Mouse (Mus musculus) 3134 (cell line): ENCODE data around the gene Wdr35.
"Not testable (repeated sequence)": the region's sequence is repeated elsewhere in the genome, so short reads cannot be mapped to it uniquely, and the experiment has no call there.

Source experiments
- DNase-seq: peaks from one replicate; pipeline ENCODE4 v3.0.0-alpha.2; 2011; ENCODE audit warnings: low spot score; ENCODE audit not compliant: insufficient read length; ENCODE audit errors: extremely low read depth

The Wdr35 gene

GRCm38 (mm10) chr12:8973820-8974465, at the start of gene Wdr35:
Gene Wdr35 (plus strand): TSS chr12:8973892.
- DNase-seq, result peak; percentile 87

DNA sequence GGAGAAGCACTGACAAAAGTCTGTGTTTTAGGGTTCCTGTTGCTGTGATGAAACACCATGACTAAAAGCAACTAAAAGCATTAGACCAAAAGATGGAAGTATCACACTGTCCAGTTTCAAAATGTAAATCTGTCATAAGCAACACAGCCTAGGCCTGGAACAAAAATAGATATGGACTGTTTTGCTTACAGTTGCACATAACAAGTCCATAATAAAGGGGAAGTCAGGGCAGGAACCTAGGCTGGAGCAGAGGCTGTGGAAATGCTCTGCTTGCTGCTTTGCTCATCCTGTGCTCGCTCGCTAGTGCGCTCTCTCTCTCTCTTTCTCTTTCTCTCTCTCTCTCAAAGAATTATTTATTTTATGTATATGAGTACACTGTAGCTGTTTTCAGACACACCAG, 46.0 kb upstream of the Wdr35 start:
- DNase-seq, result no peak

DNA sequence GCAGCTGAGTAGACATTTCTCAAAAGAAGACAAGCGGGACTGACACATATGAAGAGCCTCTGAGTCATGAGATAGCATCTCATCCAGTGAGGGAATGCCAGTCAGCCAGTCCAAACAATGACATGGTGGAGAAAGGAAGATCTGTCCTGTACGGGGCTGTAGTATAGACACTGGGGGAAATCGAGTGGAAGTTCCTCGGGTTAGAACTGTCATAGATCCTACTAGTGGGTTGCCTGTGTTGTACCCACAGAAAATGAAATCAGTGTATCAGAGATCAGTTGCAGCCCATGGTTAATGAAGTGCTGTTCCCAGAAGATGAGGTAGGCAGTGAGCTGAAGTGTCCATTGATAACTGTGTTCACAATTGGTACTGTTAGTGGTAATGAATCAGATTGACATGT, 44.9 kb upstream of the Wdr35 start:
- no peak for DNase-seq

GRCm38 (mm10) chr12:8931083-8931482, 42.6 kb upstream of the Wdr35 start:
- DNase-seq, result no peak

- DNase-seq, result peak; percentile 20
Observed at GRCm38 (mm10) chr12:8935349-8935748, 38.3 kb upstream of the Wdr35 start.

DNA sequence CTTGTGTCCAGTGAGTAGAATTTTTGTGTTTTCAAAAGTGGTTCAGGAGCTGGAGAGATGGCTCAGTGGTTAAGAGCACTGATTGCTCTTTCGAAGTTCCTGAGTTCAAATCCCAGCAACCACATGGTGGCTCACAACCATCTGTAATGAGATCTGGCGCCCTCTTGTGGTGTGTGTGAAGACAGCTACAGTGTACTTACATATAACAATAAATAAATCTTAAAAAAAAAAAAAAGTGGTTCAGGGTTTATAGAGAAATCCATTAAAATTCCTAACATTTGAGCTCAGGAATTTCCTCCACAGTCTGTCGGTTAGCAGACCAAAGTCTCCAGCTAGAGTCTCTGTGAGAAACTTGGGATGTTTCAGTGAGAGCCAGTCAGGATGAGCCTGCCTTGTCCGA, 37.5 kb upstream of the Wdr35 start:
- DNase-seq, result not testable (repeated sequence)

GRCm38 (mm10) chr12:8939490-8939889, 34.2 kb upstream of the Wdr35 start:
- DNase-seq, result no peak

DNA sequence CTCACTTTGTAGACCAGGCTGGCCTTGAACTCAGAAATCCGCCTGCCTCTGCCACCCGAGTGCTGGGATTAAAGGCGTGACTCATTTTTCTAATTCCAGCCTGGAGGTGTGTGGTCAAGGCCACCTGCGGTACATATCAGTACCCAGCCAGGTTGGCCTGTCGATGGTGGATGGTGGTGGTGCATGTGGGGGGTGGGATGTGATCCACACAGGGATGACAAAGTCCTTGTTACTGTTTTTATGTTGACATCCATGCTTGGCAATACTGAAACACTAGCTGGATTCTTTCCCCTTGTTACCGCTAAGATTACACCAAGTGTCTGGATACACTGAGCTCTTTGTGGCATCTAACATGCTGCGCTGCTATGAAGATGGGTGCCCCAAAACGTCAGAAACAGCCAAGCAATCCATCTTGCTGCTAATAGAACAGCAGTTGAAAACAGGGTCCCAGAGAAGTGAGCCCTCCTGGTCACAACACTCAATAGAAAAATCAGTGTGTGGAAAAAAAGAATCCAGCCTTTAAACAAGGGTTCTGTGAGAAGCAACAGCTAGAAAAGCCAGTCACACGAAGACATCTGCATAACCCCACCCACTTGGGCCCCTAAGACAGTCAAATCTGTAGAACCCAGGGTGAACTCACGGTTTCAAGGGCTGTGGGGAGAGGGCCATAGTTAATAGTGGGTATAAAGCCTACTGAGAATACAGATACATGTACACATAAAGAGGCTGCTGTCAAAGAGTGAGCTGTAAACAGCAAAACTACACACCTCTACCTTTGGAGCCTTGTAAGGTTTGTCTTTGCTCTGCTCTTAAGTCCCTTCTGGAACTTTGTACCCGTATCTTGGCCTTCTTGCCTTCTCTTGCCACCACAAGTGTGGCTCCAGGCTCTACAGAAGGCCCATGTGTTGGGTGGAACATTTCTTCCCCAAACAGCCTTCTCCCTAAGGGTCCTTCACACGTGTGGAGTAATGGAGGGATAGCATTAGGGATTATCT, 33.4 kb upstream of the Wdr35 start:
- no peak for DNase-seq

- DNase-seq, result no peak
Observed at GRCm38 (mm10) chr12:8941131-8941615, 32.5 kb upstream of the Wdr35 start.

GRCm38 (mm10) chr12:8941699-8942392, 31.8 kb upstream of the Wdr35 start:
- no peak for DNase-seq

DNA sequence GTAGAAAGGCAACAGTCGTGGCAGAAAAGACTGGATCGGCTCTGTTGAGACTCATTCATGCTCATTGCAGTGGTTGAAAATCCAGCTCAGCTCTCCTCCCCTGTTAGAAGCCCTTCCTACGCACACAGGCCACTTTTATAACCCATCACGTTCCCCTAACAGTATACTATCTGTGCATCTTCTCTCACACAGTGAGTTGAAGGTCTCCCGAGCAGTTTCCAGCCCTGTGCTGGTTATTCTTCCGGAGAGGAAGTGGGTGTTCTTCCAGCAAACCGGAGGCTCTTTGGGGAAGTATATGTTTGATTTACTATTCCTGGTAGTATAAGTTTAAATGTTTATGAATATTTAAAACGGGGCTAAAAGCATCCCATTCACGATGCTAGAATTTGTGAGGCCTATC, 26.5 kb upstream of the Wdr35 start:
- DNase-seq, result no peak

- peak; percentile 77 for DNase-seq
Observed at GRCm38 (mm10) chr12:8947714-8948464, 25.8 kb upstream of the Wdr35 start, which contains the start of gene Matn3. Gene Matn3 (plus strand): TSS chr12:8947929.

- no peak for DNase-seq
Observed at GRCm38 (mm10) chr12:8953136-8953535, 20.6 kb upstream of the Wdr35 start.

DNA sequence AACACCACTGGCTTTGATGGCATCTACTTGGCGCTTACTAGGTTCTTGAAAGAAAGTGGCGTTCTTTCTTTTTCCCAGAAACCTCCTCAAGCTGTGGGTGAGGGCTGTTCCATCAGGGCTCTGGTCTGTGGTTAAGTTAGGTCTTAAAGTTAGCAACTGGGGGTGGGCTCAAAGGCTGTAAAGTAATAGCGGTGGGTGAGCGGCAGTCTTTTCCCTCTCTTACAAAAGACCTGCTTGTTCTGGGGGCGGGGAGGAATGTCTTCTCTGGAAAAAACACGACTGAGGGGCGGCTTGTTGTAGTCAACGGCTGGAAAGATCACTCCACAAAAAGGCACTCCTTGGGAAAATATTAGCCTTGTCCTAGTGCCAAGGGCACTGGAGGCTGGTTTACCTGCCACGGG, 19.5 kb upstream of the Wdr35 start:
- no peak for DNase-seq

DNA sequence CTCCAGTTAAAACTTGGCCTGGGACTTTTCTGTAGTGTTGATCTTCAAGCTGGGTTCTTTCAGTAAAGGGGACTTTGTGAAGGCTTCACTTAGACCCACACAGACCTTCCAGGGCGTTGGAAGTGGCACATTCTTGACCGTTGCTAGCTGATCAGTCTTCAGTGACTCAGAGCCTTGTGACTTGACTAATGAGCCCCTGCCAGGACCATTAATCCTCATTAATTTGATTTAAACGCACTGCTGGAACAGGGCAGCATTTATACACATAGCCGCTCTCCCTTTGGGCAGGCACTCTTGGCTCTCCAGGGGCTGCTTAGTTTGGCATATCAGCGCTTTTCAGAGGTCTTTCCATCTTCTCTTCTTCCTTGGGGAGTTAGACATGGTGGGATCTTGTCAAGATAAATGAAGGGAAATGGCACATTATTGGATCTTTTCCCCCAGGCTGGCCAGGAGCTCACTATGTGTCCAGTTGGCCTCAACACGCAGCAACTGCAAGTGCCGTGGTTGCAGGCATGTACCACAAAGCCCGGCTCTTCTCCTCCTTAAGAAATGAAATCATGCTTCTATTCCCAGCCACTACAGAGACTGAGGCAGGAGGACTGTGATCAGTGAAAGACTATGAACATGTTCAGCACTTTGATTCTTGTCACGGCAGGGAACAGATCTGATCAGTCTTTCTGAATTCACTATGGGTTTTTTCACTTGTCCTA, 11.9 kb upstream of the Wdr35 start:
- no peak for DNase-seq

GRCm38 (mm10) chr12:8969828-8970227, 3.9 kb upstream of the Wdr35 start:
- peak; percentile 84 for DNase-seq

DNA sequence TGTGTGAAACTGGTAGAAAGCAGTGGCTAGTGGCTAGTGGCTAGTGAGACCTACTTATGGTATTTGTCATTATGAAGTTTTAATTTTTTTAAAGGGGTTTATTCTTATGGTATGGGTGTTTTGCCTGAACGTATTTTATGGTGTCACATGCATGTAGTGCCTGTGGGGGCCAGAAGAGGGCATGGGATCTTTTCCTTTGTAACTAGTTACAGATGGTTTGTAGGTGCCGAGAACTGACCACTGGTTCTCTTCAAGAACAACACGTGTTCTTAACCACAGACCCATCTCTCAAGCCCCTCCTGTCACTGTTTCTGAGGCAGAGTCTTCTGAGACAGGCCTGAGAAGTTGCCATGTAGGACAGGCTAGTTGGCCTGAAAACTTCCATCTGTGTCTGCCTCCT, 1.4 kb downstream of the Wdr35 start:
- no peak for DNase-seq

DNA sequence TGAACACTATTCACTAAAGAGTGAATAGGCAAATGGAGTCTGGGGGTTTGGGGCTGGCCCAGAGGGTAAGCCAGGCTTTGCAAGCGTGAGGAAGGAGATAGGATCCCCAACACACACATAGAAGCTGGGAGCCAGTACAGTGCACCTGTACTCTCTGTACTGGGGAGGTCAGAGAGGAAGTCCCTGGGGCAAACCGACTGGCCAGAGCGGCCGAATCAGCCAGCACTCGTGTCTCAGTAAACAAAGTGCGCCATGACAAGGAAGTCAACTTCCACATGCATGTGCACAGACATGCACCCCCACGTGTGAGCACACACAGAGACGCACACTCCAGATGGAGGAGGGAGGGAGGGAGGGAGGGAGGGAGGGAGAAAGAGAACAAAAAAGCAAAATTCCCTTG, 19.5 kb downstream of the Wdr35 start:
- no peak for DNase-seq

DNA sequence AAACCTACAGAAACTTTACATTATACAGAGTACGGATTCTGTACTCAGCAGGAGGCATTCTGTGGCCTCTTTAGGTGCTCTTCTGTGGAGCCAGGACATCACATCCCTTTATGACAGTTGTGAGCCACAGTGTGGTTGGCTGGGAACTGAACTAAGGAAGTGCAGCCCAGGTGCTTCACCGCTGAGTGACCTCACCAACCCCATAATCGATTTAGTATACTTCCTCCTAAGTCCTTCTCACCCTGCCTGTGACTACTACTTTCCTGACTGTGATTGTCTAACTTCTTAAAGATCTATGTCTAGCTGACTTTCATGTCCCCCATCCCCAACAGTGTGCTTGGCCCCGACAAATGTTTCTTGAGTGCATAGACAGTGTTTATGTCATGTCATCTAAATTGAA, 24.6 kb downstream of the Wdr35 start:
- DNase-seq, result no peak
